Mouse (Mus musculus) limb, embryonic 13.5 days (tissue): ENCODE data around the gene Rgl1. TPM values are rescaled to one million over a fixed set of nuclear protein-coding genes. Genes with fewer than 3 reads are reported as not detected.

Experiments used
- ATAC-seq: fragments of 200-750 bp; cut with Nextera tagmentation; 2 replicates; pipeline ENCODE4 v1.8.0; 2017; ENCODE audit warnings: low read depth, moderate number of reproducible peaks, moderate TSS enrichment; ENCODE audit not compliant: low FRiP score
- H3K27ac ChIP-seq: fragments of 300-500 bp; sonication (generic); 2 replicates; pipeline ENCODE4 v1.5.1; 2015; ENCODE audit warnings: inconsistent platforms, mild to moderate bottlenecking, moderate library complexity
- H3K27me3 ChIP-seq: fragments of 300-500 bp; sonication (generic); 2 replicates; pipeline ENCODE4 v1.6.1; 2015; ENCODE audit warnings: mild to moderate bottlenecking, inconsistent platforms
- H3K36me3 ChIP-seq: fragments of 300-500 bp; sonication (generic); 2 replicates; pipeline ENCODE4 v1.6.1; 2015; ENCODE audit warnings: inconsistent platforms, mild to moderate bottlenecking, moderate library complexity
- H3K4me1 ChIP-seq: fragments of 300-500 bp; sonication (generic); 2 replicates; pipeline ENCODE4 v1.6.1; 2015; ENCODE audit warnings: inconsistent platforms
- H3K4me2 ChIP-seq: fragments of 300-500 bp; sonication (generic); replicated peaks from 2 replicates; pipeline ENCODE4 v1.6.1; 2015; ENCODE audit warnings: inconsistent platforms, mild to moderate bottlenecking, moderate library complexity
- H3K4me3 ChIP-seq: fragments of 300-500 bp; sonication (generic); 2 replicates; pipeline ENCODE4 v1.5.1; 2015; ENCODE audit warnings: moderate library complexity, mild to moderate bottlenecking, inconsistent platforms
- H3K9ac ChIP-seq: fragments of 300-500 bp; sonication (generic); 2 replicates; pipeline ENCODE4 v1.6.1; 2015; ENCODE audit warnings: mild to moderate bottlenecking, inconsistent platforms
- H3K9me3 ChIP-seq: fragments of 300-500 bp; sonication (generic); 2 replicates; pipeline ENCODE4 v1.6.1; 2016; ENCODE audit warnings: inconsistent platforms
- WGBS: fragments of 180-500 bp; shearing (Covaris S2); methylation state at CpG from one replicate; pipeline ENCODE4 v1.1.7; 2015; 5-methylcytosine and 5-hydroxymethylcytosine counted together
- polyA plus RNA-seq: library from polyadenylated mRNA; unstranded; fragments of >200 nt; fragmentation: Nextera tagmentation; extraction: Ambion mirVana; gene quantifications from 2 replicates; pipeline ENCODE4 v1.2.1, GENCODE M21; 2015

Gene Rgl1
- polyA plus RNA-seq, 1 experiment from 2014 or later = 41.7 TPM

DNA sequence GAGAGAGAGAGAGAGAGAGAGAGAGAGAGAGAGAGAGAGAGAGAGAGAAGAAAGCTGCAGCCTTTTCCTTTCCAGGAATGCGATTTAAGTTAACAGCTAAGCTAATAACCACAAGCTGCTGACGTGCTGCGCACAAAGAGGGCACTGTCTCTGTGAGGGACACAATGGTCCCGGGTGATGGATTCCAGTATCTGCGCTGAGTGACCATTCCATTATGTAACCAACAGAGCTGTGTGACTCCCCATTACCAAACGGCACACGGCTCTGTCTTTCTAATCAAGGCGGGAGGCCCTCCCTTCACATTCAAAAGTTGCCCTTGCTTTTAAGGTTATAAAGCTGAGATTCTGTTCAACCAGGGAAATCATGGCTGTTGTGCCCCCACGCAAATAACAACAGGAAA, 162.5 kb downstream of the Rgl1 start:
- Histone ChIP-seq H3K4me2 (no peak overlapping the region), H3K4me1 (peaks cover 18% of the 10 kb centered on the region), H3K4me3 (no peak overlapping the region), H3K9me3 (no peaks in the 10 kb centered on the region), H3K27me3 (no peaks in the 10 kb centered on the region), H3K9ac (no peak overlapping the region), H3K27ac (no peak overlapping the region), H3K36me3 (peaks cover 4% of the 10 kb centered on the region; the same call in 1 of the 2 replicates)
- 82% methylated on average over 9 of the region's 9 CpGs for WGBS
- no peak for ATAC-seq

DNA sequence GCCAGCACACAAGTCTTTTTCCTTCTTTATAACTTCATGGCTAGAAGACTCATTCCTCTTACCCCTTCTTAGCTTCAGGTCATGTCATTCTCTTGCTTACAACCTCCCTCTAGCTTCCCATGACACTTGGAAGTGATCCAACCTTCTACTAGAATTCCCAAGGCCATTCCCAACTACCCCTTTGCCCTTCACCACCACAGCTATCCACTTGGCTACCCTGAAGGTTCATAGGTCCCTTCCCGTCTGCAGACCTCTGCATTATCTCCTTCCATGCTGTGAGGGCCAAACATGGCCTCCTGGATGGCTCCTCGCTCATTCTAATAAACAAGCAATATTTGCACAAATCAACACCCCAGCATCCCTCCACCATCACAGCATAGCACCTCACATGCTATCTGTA, 165.7 kb downstream of the Rgl1 start:
- no peak overlapping the region for H3K27ac ChIP-seq
- no peak for ATAC-seq
- H3K4me2 ChIP-seq = no peak overlapping the region
- H3K4me1 ChIP-seq = no peaks in the 10 kb centered on the region
- H3K27me3 ChIP-seq = no peaks in the 10 kb centered on the region
- H3K9ac ChIP-seq = no peak overlapping the region
- peaks cover 4% of the 10 kb centered on the region; the same call in 1 of the 2 replicates for H3K36me3 ChIP-seq
- WGBS = 84% methylated on average over 2 of the region's 2 CpGs
- H3K4me3 ChIP-seq = no peak overlapping the region
- H3K9me3 ChIP-seq = no peaks in the 10 kb centered on the region

DNA sequence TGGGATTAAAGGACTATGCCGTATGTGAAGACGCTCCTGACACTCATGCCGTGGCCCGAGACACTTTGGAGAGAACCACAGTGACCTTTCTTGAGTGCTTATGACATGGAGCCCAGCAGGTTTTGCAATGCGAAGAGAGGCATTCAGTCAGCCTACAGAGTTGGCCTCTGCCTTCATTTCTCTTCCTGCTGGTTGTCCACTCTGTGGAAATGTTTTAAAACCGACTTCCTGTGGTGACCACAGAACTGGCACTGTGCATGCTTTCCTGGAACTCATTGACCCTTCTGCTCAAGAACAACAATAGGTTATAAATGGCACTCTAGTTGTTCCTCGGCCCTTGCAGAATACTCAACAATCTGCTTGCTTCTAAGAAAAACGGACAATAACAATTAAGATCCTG, 166.8 kb downstream of the Rgl1 start:
- H3K27me3 ChIP-seq = no peaks in the 10 kb centered on the region
- H3K4me2 ChIP-seq = no peak overlapping the region
- H3K9me3 ChIP-seq = no peaks in the 10 kb centered on the region
- no peak overlapping the region for H3K27ac ChIP-seq
- no peak for ATAC-seq
- H3K4me1 ChIP-seq = 0 out of 2 replicates have a peak, but pooled peaks cover 4% of the 10 kb centered on the region
- WGBS = 87% methylated on average over 8 of the region's 8 CpGs
- no peak overlapping the region for H3K4me3 ChIP-seq
- H3K9ac ChIP-seq = no peak overlapping the region
- peaks cover 4% of the 10 kb centered on the region; the same call in 1 of the 2 replicates for H3K36me3 ChIP-seq

DNA sequence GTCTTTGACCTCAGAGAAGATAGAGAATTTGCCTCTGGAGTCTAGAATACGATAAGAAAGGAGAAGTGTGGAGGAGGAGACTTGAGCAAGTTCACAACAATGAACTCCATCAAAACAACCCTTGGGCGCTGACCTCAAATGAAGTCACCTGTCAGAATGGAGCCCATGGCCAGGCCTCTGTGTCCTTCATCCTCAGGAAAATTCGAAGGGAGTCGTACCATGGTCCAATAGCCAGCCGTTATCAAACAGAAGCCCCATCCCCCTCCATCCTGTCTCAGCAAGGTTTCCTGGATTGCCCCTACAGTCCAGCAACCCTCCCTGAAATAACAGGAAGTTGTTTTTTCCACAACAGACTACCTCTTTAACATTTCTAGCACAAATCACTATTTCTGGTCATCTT, 171.5 kb downstream of the Rgl1 start:
- no peak for ATAC-seq
- Histone ChIP-seq H3K36me3 (no peaks in the 10 kb centered on the region), H3K4me3 (no peak overlapping the region), H3K9ac (no peak overlapping the region), H3K4me2 (no peak overlapping the region), H3K4me1 (peaks cover 18% of the 10 kb centered on the region), H3K27ac (no peak overlapping the region), H3K9me3 (no peaks in the 10 kb centered on the region), H3K27me3 (no peaks in the 10 kb centered on the region)
- 76% methylated on average over 5 of the region's 5 CpGs for WGBS

DNA sequence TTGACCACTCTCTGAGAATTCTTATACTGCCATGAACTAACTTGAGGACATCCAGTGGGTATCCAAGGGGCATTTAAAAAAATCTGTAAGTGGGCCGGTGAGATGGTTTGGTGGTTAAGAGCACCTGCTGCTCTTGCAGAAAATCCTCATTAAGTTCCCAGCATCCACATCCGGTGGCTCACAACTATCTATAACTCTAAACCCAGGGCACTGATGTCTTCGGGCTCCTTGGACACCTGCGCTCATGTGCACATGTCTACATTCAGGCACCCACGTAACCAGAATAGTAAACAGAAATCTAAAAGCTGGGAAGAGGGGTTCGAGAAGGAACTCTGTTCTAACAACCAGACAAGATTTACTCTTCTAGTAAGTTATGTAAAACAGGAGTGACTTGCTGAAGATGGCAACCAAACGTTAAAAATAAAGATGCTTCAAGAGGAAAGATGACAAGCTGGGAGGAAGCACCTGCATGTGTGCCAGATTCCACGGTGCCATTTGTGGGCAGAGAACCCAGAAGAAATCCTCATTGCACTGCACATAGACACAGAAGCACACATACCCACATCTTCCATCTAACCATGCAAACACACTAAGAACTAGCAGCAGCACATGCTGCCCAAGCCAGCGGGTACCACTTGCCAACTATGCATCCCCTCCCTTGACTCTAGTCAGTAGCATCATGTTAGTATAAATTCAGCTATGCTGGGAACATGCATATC, 172.2 kb downstream of the Rgl1 start:
- Histone ChIP-seq H3K9me3 (no peaks in the 10 kb centered on the region), H3K36me3 (no peaks in the 10 kb centered on the region), H3K27ac (no peak overlapping the region), H3K4me3 (no peak overlapping the region), H3K9ac (no peak overlapping the region), H3K4me2 (no peak overlapping the region), H3K27me3 (no peaks in the 10 kb centered on the region), H3K4me1 (peaks cover 25% of the 10 kb centered on the region)
- 87% methylated on average over 9 of the region's 9 CpGs for WGBS
- ATAC-seq = no peak

DNA sequence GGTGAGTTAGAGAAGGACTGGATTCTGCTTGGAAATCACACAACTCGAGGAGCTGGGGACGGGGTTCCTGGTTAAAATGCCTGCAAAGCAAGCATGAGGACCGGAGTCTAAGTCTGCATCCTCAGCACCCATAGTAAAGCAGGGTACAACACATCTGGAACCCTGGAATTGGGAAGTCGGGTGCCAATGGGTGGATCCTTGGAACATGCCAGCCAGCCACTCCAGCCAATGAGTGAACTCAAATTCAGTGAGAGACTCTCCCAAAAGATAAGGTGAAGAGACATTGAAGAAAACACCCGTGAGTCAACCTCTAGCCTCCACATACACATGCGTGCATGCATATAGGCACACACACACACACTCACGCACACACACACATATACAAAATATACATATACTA, 172.8 kb downstream of the Rgl1 start:
- ATAC-seq = no peak
- 91% methylated on average over 7 of the region's 7 CpGs for WGBS
- peaks cover 28% of the 10 kb centered on the region for H3K4me1 ChIP-seq
- no peak overlapping the region for H3K9ac ChIP-seq
- H3K36me3 ChIP-seq = no peaks in the 10 kb centered on the region
- H3K4me2 ChIP-seq = no peak overlapping the region
- H3K27me3 ChIP-seq = no peaks in the 10 kb centered on the region
- no peak overlapping the region for H3K27ac ChIP-seq
- H3K9me3 ChIP-seq = no peaks in the 10 kb centered on the region
- H3K4me3 ChIP-seq = no peak overlapping the region

DNA sequence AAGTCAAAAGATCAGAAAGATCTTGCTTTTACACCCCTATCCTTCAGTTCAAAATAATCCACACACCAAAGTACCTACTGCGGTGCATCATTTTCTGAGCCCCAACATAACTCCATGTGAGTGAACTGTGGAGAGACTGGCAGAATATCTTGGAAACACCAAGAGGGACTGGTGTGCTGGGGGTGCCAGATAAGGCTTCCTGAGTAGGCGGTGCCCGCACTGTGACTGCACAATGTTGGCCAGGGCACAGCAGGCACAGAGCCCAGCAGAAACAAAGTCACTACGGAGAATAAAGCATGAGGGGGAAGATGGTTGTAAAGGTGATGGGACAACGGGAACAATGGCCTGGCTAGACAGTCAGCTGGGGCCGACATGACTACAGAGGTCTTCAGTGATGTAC, 173.5 kb downstream of the Rgl1 start:
- H3K4me1 ChIP-seq = peaks cover 36% of the 10 kb centered on the region
- 93% methylated on average over 6 of the region's 6 CpGs for WGBS
- H3K4me2 ChIP-seq = no peak overlapping the region
- H3K9me3 ChIP-seq = no peaks in the 10 kb centered on the region
- H3K36me3 ChIP-seq = no peaks in the 10 kb centered on the region
- H3K9ac ChIP-seq = no peak overlapping the region
- no peak overlapping the region for H3K27ac ChIP-seq
- ATAC-seq = no peak
- H3K4me3 ChIP-seq = no peak overlapping the region
- no peaks in the 10 kb centered on the region for H3K27me3 ChIP-seq

DNA sequence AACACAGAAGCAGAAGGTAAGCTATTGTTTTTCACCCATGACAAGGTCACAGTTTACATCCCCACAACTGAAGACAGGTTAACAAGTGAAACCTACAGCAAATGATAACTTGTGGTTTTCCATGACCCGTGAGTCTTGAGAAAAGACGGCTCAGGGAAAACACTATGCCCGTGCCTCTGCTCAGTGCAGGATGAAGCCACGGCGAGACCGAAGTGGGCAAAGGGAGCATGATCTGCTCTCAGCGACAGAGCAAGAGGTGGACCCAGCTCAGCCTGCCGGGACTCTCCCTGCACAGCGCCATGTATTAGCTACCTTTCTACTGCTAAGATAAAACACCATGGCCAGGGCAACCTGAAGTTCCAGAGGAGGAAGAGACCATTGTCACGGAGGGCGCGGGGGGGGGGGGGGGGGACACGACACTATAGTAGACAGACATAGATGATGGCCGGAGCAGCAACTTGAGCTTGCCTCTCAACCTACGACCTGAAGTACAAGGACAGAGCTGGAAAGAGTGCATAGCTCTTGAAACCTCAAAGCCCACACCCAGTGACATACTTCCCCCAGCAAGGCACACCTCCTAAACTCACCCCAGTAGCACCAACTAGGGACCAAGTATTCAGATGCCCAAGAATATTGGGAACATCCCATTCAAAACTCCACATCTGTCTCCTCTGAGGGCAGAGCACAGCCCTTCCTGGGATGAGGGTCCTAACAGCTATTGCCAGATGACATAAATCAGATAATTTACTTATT, 174.2 kb downstream of the Rgl1 start:
- Histone ChIP-seq H3K27ac (no peak overlapping the region), H3K9me3 (no peaks in the 10 kb centered on the region), H3K4me3 (no peak overlapping the region), H3K4me2 (no peak overlapping the region), H3K9ac (no peak overlapping the region), H3K4me1 (peaks cover 43% of the 10 kb centered on the region), H3K27me3 (no peaks in the 10 kb centered on the region), H3K36me3 (no peaks in the 10 kb centered on the region)
- ATAC-seq = no peak
- 89% methylated on average over 15 of the region's 15 CpGs for WGBS

DNA sequence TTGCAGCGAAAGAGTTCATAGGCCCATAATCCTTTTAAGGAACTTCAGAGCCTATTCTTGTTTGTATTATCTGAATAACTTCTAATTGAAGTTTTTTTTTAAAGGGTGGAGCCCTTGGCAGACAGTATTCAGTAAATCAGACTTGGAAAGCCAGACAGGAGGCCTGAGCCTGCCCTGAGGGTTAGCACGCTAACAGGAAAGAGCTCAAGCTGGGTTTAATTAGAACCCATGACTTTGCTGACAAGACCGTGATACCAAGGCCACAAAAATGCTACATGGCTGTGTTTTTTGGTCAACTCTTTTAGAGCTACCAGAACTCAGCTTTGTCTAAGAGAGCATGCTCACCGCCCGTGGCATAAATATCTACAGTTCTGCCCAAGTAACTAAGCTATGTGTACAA, 175.8 kb downstream of the Rgl1 start:
- no peaks in the 10 kb centered on the region for H3K9me3 ChIP-seq
- no peak overlapping the region for H3K9ac ChIP-seq
- no peak overlapping the region for H3K27ac ChIP-seq
- WGBS = 47% methylated on average over 5 of the region's 5 CpGs
- peaks cover 49% of the 10 kb centered on the region for H3K4me1 ChIP-seq
- H3K36me3 ChIP-seq = peaks cover 7% of the 10 kb centered on the region; the same call in 1 of the 2 replicates
- H3K4me2 ChIP-seq = no peak overlapping the region
- ATAC-seq = no peak
- H3K27me3 ChIP-seq = no peaks in the 10 kb centered on the region
- no peak overlapping the region for H3K4me3 ChIP-seq

DNA sequence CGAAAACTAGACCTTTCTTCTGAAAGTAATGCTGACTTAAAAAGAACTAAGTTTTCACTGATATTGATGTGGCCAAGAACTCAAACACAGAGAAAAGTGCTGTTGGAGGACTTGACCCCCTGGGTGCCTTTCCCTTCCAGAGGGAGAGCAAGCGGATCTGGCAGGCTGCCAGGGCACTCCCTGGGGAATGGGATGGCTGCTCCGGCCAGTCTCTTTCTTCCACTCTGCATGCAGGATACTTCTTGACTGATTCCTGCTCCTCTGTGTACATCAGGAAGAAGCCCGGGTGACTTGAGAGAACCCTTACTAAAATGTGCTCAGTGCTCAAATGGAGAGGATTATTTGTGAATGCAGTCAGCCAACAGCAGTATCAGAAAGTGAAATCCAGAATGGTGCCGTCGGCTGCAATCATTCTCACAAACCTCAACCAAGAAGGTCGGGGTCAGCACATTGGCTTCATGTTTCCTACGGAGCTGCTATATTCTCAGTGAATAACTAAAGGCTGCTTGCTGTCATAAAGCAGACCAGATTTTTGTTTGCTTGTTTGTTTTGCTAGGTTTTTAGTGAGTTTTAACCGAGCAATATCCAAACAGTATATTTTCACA, 176.7 kb downstream of the Rgl1 start:
- WGBS = 22% methylated on average over 9 of the region's 9 CpGs
- H3K4me3 ChIP-seq = no peak overlapping the region
- ATAC-seq = no peak
- H3K4me1 ChIP-seq = peaks cover 45% of the 10 kb centered on the region
- H3K9me3 ChIP-seq = no peaks in the 10 kb centered on the region
- no peak overlapping the region for H3K27ac ChIP-seq
- no peak overlapping the region for H3K4me2 ChIP-seq
- no peak overlapping the region for H3K9ac ChIP-seq
- H3K27me3 ChIP-seq = no peaks in the 10 kb centered on the region
- H3K36me3 ChIP-seq = peaks cover 7% of the 10 kb centered on the region; the same call in 1 of the 2 replicates

DNA sequence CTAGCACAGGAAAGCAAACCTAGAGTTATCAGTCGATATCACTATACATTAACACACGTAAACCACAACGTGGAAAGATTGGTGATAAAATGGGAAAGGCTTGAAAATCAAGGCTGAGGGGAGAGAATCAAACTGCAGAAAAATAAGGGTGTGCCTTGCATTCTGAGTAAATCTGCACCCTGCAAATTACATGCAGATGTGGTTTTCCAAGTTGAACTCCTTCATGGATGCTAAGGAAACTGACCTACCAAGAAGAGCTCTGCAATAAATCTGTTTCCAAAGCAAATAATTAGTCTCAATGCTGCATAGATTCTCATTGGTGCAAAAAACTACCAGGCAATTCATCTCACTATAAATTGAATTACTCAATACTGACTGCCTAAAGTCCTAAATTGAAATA, 178.7 kb downstream of the Rgl1 start:
- Histone ChIP-seq H3K4me1 (peaks cover 58% of the 10 kb centered on the region), H3K36me3 (peaks cover 7% of the 10 kb centered on the region; the same call in 1 of the 2 replicates), H3K27me3 (no peaks in the 10 kb centered on the region), H3K4me3 (no peak overlapping the region), H3K9me3 (no peaks in the 10 kb centered on the region), H3K9ac (no peak overlapping the region), H3K27ac (peak overlapping the region; percentile 17; the same call in 1 of the 2 replicates), H3K4me2 (peak overlapping the region; percentile 25; the same call in 1 of the 2 replicates)
- WGBS = 38% methylated on average over 3 of the region's 3 CpGs
- no peak for ATAC-seq

DNA sequence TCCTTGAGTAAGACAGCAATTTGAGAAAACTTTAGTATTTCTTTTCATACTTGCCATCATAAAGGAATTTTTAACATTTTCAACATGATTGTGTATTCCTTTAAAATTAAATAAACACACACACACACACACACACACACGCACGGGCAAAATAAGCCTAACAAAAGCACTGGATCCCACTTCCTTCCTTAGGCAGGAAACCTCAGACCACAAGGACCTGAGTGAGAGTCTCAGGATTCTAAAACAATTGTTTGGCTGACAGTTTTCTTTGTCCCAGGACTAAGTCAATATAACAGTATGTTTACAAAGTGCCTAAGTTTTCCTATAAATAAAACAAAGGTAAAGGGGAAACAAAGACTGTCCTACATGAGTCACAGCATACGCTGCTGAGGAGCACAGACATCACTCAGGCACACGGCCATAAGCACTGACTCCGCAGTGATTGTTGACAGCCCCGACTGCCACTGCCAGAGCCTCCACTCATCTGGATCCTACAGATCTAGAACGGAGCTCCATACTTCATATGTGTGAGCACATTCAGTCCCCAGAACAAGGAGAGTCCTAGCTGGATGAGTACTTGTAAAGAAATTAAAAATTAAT, 180.7 kb downstream of the Rgl1 start:
- Histone ChIP-seq H3K9ac (no peak overlapping the region), H3K4me1 (peaks cover 69% of the 10 kb centered on the region), H3K27ac (no peak overlapping the region), H3K9me3 (no peaks in the 10 kb centered on the region), H3K27me3 (no peaks in the 10 kb centered on the region), H3K4me3 (no peak overlapping the region), H3K36me3 (peaks cover 7% of the 10 kb centered on the region; the same call in 1 of the 2 replicates), H3K4me2 (no peak overlapping the region)
- ATAC-seq = no peak
- 80% methylated on average over 7 of the region's 7 CpGs for WGBS
